Mouse (Mus musculus): ENCODE data around the gene Timm10.

Gene Timm10

DNA sequence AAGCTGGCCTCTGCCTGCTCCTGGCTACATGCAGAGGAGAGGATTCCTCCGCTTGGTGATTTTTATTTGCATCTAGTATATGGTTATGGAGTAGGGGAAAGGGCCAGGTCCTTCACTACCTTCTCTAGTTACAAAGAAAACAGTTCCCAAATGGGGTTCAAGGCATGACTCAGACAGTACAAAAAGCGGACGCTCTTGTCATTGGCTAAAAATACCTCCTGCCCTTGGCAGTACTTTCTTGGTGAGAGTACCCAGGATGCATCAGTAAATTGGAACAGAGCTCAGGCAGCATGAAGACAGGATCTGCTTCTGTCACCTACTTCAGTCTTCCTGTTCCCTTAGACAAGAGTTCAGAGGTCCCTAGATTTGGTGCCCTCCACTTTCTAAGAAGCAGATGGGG, 6.9 kb upstream of the Timm10 start:
- no peak for DNase-seq (ENCODE audit: low spot score)

DNA sequence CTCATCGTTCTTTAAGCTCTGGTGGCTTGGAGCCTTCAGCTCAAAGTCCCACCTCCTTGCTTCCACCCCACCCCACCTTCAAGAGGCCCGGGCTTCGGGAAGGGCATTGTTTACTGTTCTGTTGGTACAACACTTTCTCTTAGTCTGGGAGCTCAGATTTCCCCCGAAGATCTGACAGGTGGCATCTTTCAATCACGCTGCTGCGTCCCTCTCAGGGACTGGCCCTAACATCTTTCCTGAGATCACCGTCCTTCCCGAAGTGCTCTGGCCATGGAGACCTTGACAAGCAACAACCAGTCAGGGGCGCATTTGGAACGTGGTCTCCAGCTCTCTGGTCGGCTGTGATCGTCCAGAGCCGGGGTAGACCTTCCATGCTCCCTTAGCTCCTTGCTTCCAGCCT, 4.2 kb upstream of the Timm10 start, which contains the start of gene Smtnl1:
Smtnl1 (minus strand) TSS at position 101 of the 400 bp plus-strand sequence.
- DNase-seq (ENCODE audit: low spot score), result no peak

- DNase-seq (ENCODE audit: low spot score), result no peak
Measured at GRCm38 (mm10) chr2:84823237-84823636, 3.6 kb upstream of the Timm10 start.

DNA sequence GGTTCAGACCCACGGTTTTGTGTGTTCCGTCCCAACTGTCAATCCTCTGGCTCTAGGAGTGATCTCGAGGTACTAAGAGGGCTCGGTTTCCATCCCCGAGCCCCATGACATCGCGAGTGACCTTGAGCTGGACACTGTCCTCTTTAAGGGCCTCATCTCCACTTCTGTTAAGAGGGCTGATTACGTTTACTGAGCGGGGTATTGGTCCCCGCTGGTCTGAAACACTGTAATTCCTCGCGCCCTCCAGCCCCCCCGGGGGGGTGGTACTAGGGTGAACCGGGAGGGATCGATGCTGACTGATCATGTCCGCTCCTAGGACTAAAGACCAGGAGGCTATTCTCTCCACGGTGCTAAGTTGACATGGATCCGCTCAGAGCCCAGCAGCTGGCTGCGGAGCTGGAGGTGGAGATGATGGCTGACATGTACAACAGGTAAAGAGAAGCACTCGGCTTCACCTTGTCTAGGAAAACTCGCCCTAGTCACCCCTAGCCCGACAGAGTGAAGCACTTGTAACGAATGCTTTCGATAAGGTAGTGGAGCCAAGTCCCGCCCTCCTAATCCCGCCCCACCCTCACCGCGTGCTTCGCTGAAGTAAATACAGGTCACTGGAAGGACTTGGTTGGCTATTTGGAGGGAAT, 605 bp downstream of the Timm10 start:
- DNase-seq (ENCODE audit: low spot score), result no peak

DNA sequence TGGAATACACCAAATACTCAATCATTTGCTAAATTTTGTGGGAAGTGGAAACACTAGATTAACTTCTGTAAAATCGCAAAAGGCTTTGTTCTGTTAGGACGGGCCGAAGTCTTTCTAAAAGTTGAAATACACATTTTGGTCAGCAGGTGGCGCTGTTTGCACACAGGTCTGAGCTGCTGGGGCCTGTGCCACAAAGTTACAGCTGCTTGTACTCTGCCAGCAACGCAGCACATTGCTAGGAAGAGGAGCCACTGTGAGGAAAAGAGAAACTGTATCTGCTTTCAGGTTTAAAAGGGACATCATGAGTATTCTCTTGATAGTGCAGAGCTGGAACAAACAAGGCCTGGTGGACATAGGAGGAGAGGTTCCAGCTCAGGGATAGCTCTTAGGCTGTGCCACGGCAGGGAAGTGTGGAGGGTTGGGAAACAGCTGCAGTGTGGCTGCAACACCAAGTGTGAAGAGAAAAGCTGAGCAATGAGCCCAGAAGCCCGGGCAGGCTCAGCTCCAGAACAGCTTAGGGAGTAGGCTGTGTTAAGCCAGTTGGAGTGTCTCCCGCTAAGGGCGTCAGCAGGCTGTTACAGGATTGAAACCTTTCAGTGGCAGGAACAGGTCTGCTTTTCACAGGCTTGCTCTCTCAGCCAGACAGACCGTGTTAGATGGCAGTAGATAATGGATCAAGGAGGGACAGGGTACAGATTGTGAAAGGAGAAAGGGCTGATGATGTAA, 5.0 kb downstream of the Timm10 start:
- DNase-seq (ENCODE audit: low spot score), result peak; percentile 96

DNA sequence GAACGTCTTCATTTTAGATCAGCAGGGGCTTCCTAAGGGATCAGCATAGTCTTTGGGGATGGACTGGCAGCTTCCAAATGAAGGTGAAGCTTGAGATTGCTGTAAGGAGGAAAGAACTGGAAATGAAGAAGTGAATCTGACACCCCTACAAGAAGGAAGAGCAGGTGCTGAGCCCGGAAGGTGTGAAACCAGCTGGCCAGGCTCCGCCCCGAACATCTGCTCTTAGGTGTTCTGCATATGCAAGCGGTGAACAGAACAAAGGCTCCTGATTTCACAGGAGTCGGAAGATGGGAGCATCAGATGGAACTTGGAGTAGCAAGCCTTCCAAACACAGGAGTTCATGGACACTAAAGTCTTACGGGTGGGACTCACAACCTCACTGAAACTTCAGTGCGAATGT, 10.3 kb downstream of the Timm10 start:
- DNase-seq (ENCODE audit: low spot score), result no peak

- no peak for DNase-seq (ENCODE audit: low spot score)
Measured at GRCm38 (mm10) chr2:84837817-84838592, 11.2 kb downstream of the Timm10 start.

GRCm38 (mm10) chr2:84838593-84838949, 11.8 kb downstream of the Timm10 start, which contains the start of gene Slc43a1:
TSS of gene Slc43a1 (plus strand) at chr2:84838850.
- DNase-seq (ENCODE audit: low spot score), result no peak

DNA sequence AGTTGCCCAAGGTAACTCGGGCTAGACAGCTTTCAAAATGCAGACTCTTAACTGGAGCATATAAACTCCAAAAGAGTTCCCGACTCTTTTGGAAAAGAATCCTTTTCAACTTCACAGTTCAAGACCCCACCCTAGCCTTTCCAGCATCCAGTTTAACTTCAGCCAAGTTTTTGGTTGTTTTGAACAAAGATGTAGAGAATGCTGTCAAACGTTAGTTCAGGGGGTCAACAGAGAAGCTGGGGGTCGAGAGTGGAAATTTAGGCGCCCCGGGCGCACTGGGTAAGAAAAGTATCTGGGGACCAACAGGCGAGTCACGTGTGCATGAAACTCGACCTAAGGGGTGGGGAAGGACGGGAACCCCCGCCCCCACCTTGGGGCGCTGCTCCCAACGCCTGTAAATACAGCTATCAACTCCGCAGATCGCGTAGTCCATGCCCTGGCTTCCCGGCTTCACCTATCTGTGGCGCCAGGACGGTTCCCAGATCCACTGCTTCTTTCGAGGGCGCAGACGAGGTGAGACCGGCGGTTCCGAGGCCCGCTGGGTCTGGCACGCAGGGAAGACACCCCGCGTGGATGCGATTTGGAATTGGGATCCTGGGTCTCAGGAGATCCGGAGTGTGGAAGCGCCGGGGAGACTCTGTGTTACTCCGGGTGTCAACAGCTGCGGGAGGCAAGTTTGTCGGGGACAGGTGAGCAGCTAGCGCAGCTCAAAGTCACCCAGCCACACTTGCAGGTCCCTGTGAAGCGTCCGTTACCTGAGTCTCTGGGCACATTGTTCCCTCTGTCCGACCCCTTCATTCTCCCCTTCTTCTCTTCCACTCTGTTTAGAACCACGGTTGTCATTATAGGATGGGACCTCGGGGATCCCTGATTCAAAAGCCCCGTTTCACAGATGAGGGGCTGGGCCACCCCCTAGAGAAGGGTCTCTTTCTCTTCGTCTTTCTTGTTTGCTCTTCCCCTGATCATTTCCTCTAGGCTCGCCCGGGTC, 12.5 kb downstream of the Timm10 start:
- DNase-seq (ENCODE audit: low spot score), result peak; percentile 37

GRCm38 (mm10) chr2:84840016-84840747, 13.4 kb downstream of the Timm10 start:
- DNase-seq (ENCODE audit: low spot score), result peak; percentile 81

DNA sequence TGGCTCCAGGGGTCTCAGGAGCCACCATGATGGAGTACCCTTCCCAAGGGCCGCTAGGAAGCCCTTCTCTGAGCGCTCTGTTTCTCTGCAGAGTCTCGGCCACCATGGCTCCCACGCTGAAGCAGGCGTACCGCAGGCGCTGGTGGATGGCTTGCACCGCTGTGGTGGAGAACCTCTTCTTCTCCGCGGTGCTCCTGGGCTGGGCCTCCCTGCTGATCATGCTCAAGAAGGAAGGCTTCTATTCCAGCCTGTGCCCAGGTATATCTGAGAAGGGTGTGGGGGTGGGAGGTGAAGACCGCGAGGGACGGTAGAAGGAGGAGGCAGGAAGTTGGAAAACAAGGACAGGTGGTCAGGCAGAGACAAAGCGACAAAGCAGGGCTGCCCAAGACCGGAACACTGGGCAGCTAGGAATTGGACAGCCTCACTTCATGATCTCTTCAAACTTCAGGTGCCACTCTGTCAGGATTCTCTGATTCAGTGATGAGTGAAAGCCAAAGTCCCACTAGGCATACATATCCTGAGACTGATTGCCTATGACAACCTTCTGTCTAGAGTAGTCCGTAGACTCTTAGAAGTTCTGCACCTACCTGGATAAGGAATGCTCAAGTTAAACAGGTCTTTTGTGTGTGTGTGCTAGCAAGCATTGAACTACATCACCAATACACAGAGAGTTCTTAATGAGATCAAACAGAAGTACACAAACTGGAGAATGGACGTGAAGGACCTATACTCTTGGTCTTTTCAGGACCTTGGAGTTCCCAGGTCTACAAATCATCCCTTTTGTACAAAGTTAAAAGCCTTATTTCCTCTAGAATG, 14.2 kb downstream of the Timm10 start:
- no peak for DNase-seq (ENCODE audit: low spot score)

- DNase-seq (ENCODE audit: low spot score), result no peak
Measured at GRCm38 (mm10) chr2:84841905-84842304, 15.1 kb downstream of the Timm10 start.

DNA sequence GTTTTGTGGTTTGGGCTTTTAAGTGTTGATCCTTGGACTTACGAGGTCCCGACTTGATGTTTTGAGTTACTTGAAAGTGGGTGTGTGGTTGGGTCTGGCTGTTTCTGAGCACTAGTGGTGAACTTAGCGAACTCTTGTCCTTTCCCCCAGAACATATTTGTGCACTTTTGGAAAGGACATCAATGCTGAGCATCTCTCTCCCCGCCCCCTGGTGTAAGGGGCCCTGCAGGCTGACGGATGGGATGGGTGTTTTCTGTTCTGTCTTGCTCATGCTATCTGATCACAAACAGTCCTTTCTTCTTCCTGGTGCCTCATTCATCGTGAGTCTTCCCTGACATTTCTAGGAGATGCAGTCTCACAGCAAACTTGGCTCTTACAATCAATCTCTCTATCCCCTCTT, 16.9 kb downstream of the Timm10 start:
- no peak for DNase-seq (ENCODE audit: low spot score)

DNA sequence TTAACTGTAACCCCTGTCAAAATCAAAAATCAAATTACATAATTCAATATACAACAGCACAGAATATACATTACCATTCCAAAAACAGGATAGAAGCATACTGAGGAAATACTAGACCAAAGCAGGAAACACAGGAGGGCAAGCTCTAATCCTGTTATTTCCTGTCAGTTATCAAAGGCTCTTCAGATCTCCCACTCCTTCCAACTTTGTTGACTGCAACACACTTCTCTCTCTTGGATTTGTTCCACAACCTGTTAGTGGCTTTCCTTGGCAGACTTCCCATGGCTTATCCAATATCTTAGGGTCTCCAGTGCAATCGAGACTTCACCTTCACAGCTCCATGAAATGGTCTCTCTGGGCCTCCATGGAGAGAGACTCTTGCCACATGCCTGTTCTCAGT, 18.4 kb downstream of the Timm10 start:
- DNase-seq (ENCODE audit: low spot score), result no peak

DNA sequence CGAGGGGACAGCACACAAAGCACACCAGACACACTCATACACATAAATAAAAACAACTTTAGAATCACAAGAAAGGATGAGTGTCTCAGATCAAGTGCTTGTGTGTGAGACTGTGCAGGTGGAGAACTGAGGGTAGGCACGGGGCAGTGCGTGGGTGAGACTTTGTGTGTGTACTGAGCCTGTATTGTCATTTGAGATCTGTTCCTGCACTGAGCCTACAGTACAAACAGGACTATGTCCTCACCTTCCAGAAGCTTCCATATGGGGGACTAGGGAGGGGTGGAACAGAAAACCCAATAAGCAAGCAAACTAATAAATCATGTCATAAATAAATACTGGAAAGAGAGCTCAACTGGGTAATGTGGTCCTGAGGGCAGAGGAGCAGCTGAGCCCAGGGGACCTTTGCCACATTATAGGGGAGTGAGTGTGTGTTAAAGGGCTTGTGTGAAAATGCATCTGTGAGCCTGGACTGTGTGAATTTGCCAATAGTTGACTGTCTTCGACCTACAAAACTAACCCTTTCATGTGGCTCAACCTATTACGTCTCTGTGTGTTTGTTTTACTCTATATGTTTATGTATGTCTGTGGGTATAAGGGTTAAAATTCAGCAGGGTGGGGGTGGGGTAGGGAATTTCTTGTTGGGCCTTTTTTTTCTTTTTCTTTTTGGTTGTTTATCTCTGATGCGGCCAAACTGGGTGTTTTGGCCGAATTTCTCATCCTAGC, 23.8 kb downstream of the Timm10 start:
- no peak for DNase-seq (ENCODE audit: low spot score)

GRCm38 (mm10) chr2:84851130-84852040, 24.6 kb downstream of the Timm10 start:
- peak; percentile 65 for DNase-seq (ENCODE audit: low spot score)

GRCm38 (mm10) chr2:84855732-84856131, 28.9 kb downstream of the Timm10 start:
- peak; percentile 75 for DNase-seq (ENCODE audit: low spot score)

GRCm38 (mm10) chr2:84858551-84858950, 31.8 kb downstream of the Timm10 start:
- DNase-seq (ENCODE audit: low spot score), result no peak
